Mouse (Mus musculus): ENCODE measurements around the gene Nprl2. TPM values are rescaled to one million over a fixed set of nuclear protein-coding genes. Genes with fewer than 3 reads are reported as not detected.
A peak's percentile ranks its signal among the peaks of the same experiment; 100 is the strongest.

Gene Nprl2
- total RNA-seq (2014; rRNA removed) (59.9 and 73.3 TPM in 2 replicates), polyA plus RNA-seq (2015; fragmentation: Nextera tagmentation; extraction: Ambion mirVana) (65.9 and 70.4 TPM in 2 replicates)

DNA sequence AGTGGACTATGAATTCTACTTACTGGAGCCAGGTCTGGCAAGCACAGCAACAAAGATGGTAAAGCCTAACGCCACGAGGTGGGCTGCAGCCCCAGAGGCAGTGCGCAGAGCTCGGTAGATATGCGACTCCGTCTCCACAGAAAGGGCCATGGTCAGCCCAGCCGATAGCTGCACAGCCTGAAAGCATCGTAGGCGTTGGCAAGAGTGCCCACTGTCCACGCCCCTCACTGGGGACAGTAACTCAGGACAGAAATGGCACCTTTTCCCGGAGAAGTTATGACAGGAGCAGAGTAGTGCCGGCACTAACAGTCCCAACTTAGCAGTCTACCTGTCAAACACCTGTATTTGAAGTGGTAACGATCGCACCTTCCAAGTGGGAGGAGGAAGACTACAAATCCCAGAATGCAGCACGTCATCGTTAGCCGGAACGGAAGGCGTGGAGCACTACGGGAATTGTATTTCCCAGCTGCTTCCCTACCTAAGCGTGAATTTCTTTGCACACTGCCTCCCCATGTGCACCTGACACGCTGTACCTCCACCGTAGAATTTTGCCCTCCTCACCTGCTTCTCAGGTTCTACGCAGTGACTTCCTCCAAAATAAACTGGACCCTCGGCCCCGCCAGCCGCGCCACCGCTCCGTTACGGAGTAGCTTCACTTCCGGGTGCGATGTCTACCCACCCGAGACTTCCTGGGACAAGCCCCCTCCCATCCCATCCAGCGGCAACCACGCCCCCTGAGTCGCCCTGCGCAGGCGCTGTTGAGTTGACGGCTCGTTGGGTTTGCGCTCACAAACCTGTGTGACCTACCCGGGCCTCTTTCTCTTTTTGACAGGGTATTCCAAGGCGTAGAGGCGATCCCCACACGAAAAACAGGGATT lies at the start of gene Nprl2, which contains the start of gene Cyb561d2:
Gene Nprl2, plus strand, starts transcription at position 753 of the 878 bp plus-strand sequence.
Gene Cyb561d2, minus strand, starts transcription at position 720 of the 878 bp plus-strand sequence.
- peak; percentile 96 for DNase-seq
- Histone ChIP-seq H3K27ac (ENCODE audit: low read depth, low read length) (peak within 1 kb of the TSS; percentile 54), H3K4me1 (ENCODE audit: insufficient read depth) (peaks cover 23% of the 10 kb centered on the region), H3K27me3 (ENCODE audit: insufficient read depth, low read length) (no peaks in the 10 kb centered on the region), H3K4me2 (ENCODE audit: low read depth) (peak within 1 kb of the TSS; percentile 68), H3K36me3 (ENCODE audit: insufficient read depth) (peaks cover 46% of the 10 kb centered on the region), H3K9me3 (ENCODE audit: low read length) (no peaks in the 10 kb centered on the region), H3K9ac (peak within 1 kb of the TSS; percentile 62), H3K4me3 (ENCODE audit: low read depth, low read length) (peak within 1 kb of the TSS; percentile 65)
- TF ChIP-seq CTCF (IDR thresholded peaks at IDR 0.05; ENCODE audit: low read depth): no peak; the same call in 1 of the 2 replicates
- ATAC-seq: peak; percentile 94
- 1% methylated on average over 46 of the region's 46 CpGs for WGBS

GRCm38 (mm10) chr9:107493511-107493910 lies 48.5 kb upstream of the Nprl2 start:
- ATAC-seq (no peak), DNase-seq (no peak)
- H3K9ac ChIP-seq: no peak overlapping the region
- no peaks in the 10 kb centered on the region for H3K4me1 ChIP-seq (ENCODE audit: insufficient read depth)
- TF ChIP-seq CTCF (IDR thresholded peaks at IDR 0.05; ENCODE audit: low read depth): no peak
- no peaks in the 10 kb centered on the region for H3K27me3 ChIP-seq (ENCODE audit: insufficient read depth, low read length)
- WGBS: 52% methylated on average over 1 of the region's 1 CpGs
- H3K4me2 ChIP-seq (ENCODE audit: low read depth): no peak overlapping the region
- no peaks in the 10 kb centered on the region for H3K36me3 ChIP-seq (ENCODE audit: insufficient read depth)
- no peak overlapping the region for H3K4me3 ChIP-seq (ENCODE audit: low read depth, low read length)
- H3K9me3 ChIP-seq (ENCODE audit: low read length): no peaks in the 10 kb centered on the region
- no peak overlapping the region for H3K27ac ChIP-seq (ENCODE audit: low read depth, low read length)

DNA sequence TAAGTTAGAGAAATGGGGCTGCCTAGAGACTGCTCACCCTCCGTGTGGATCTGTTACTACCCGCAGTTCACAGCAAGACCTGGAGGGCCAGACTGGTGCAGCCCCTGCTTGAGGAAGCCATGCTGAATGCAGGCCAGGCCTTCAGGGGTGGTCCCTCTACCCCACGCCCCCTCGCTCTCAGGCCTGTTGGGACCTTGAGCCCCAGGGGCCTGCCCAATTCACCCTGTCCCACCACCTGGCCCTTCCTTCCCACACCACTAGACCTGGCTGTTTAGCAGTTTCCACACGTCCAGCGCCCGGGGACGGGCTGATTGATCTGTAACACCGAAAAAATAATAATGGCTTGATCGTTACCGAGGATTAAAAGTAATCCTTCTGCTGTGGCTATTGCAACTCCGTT lies 47.8 kb upstream of the Nprl2 start:
- DNase-seq (no peak), ATAC-seq (no peak)
- no peaks in the 10 kb centered on the region for H3K9me3 ChIP-seq (ENCODE audit: low read length)
- no peak overlapping the region for H3K4me2 ChIP-seq (ENCODE audit: low read depth)
- H3K4me3 ChIP-seq (ENCODE audit: low read depth, low read length): no peak overlapping the region
- no peaks in the 10 kb centered on the region for H3K36me3 ChIP-seq (ENCODE audit: insufficient read depth)
- no peak for TF ChIP-seq CTCF (IDR thresholded peaks at IDR 0.05; ENCODE audit: low read depth)
- no peaks in the 10 kb centered on the region for H3K27me3 ChIP-seq (ENCODE audit: insufficient read depth, low read length)
- 35% methylated on average over 12 of the region's 12 CpGs for WGBS
- no peak overlapping the region for H3K9ac ChIP-seq
- no peaks in the 10 kb centered on the region for H3K4me1 ChIP-seq (ENCODE audit: insufficient read depth)
- H3K27ac ChIP-seq (ENCODE audit: low read depth, low read length): no peak overlapping the region

DNA sequence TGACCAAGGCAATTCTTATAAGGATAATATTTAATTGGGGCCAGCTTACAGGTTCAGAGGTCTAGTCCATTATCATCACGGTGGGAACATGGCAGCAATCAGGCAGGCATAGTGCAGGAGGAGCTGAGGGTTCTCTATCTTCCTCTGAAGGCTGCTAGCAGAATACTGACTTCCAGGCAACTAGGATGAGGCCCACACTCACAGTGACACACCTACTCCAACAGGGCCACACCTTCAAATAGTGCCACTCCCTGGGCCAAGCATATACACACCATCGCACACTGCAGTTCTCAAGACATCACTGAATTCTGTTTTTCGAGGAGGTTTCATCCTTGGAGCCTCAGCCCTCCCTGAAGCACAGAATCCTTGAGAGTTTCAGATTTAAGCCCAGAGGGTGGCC lies 45.7 kb upstream of the Nprl2 start:
- Histone ChIP-seq H3K9ac (no peak overlapping the region), H3K36me3 (ENCODE audit: insufficient read depth) (no peaks in the 10 kb centered on the region), H3K9me3 (ENCODE audit: low read length) (no peaks in the 10 kb centered on the region), H3K27me3 (ENCODE audit: insufficient read depth, low read length) (no peaks in the 10 kb centered on the region), H3K4me3 (ENCODE audit: low read depth, low read length) (no peak overlapping the region), H3K4me1 (ENCODE audit: insufficient read depth) (no peaks in the 10 kb centered on the region), H3K27ac (ENCODE audit: low read depth, low read length) (no peak overlapping the region), H3K4me2 (ENCODE audit: low read depth) (no peak overlapping the region)
- no peak for DNase-seq
- 88% methylated on average over 3 of the region's 3 CpGs for WGBS
- no peak for TF ChIP-seq CTCF (IDR thresholded peaks at IDR 0.05; ENCODE audit: low read depth)
- no peak for ATAC-seq

DNA sequence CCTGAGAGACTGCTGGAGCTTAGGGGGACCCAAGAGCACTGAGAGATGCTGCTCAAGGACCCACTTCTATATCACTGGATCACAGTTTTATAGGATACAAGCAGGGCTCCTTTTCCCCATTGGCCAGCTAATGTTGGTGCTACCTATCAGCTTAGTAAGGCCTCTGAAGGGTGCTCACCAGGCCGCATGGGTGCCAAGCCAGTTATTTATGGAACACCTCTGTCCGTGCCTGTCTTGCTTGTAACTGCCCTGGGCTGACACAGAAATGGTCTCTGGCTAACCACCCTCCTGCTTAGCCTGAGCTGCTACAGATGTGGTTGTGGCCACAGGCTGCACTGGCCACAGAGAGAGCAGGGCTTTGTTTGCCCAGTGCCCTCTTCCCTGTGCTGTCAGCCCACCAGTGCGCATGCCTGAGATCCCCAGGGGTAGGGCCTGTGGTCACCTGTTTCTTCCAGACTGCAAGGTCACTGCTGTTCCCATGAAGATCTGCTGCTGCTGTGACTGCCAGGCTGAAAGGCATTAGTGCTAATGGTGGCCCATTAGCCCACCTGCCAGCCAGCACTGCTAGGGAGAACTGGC lies 41.2 kb upstream of the Nprl2 start:
- no peaks in the 10 kb centered on the region for H3K9me3 ChIP-seq (ENCODE audit: low read length)
- ATAC-seq: no peak
- no peaks in the 10 kb centered on the region for H3K36me3 ChIP-seq (ENCODE audit: insufficient read depth)
- H3K9ac ChIP-seq: no peak overlapping the region
- H3K27me3 ChIP-seq (ENCODE audit: insufficient read depth, low read length): no peaks in the 10 kb centered on the region
- no peak for DNase-seq
- no peak for TF ChIP-seq CTCF (IDR thresholded peaks at IDR 0.05; ENCODE audit: low read depth)
- no peak overlapping the region for H3K27ac ChIP-seq (ENCODE audit: low read depth, low read length)
- 88% methylated on average over 3 of the region's 3 CpGs for WGBS
- peaks cover 5% of the 10 kb centered on the region; the same call in 1 of the 2 replicates for H3K4me1 ChIP-seq (ENCODE audit: insufficient read depth)
- no peak overlapping the region for H3K4me2 ChIP-seq (ENCODE audit: low read depth)
- no peak overlapping the region for H3K4me3 ChIP-seq (ENCODE audit: low read depth, low read length)

GRCm38 (mm10) chr9:107502131-107502846 lies 39.7 kb upstream of the Nprl2 start:
- Histone ChIP-seq H3K9ac (no peak overlapping the region), H3K27me3 (ENCODE audit: insufficient read depth, low read length) (no peaks in the 10 kb centered on the region), H3K4me1 (ENCODE audit: insufficient read depth) (peaks cover 18% of the 10 kb centered on the region; the same call in 1 of the 2 replicates), H3K4me2 (ENCODE audit: low read depth) (no peak overlapping the region), H3K4me3 (ENCODE audit: low read depth, low read length) (no peak overlapping the region), H3K9me3 (ENCODE audit: low read length) (no peaks in the 10 kb centered on the region), H3K27ac (ENCODE audit: low read depth, low read length) (no peak overlapping the region), H3K36me3 (ENCODE audit: insufficient read depth) (no peaks in the 10 kb centered on the region)
- 67% methylated on average over 12 of the region's 12 CpGs for WGBS
- TF ChIP-seq CTCF (IDR thresholded peaks at IDR 0.05; ENCODE audit: low read depth): no peak
- DNase-seq: no peak
- ATAC-seq: no peak

Measured in forebrain, postnatal 0 days (tissue).